Mouse (Mus musculus): ENCODE data around the gene Tmem72.
A peak's percentile ranks its signal among the peaks of the same experiment; 100 is the strongest.

Tmem72 gene

GRCm38 (mm10) chr6:116677321-116677720, 39.4 kb downstream of the Tmem72 start:
- no peak for DNase-seq

- DNase-seq: no peak
Observed at GRCm38 (mm10) chr6:116676355-116676913, 40.3 kb downstream of the Tmem72 start.

GRCm38 (mm10) chr6:116674283-116674886, 42.3 kb downstream of the Tmem72 start:
- no peak for DNase-seq

GRCm38 (mm10) chr6:116673471-116674282, 43.0 kb downstream of the Tmem72 start, which contains the start of gene Rassf4:
Rassf4 (minus strand) TSS chr6:116673952.
- peak; percentile 52 for DNase-seq

GRCm38 (mm10) chr6:116672349-116672748, 44.4 kb downstream of the Tmem72 start:
- DNase-seq: no peak

- no peak for DNase-seq
Observed at GRCm38 (mm10) chr6:116671768-116672167, 44.9 kb downstream of the Tmem72 start.

- no peak for DNase-seq
Observed at GRCm38 (mm10) chr6:116671031-116671430, 45.7 kb downstream of the Tmem72 start.

GRCm38 (mm10) chr6:116670144-116670543, 46.6 kb downstream of the Tmem72 start:
- DNase-seq: no peak

- no peak for DNase-seq
Observed at GRCm38 (mm10) chr6:116668682-116669470, 47.8 kb downstream of the Tmem72 start.

GRCm38 (mm10) chr6:116667382-116667781, 49.3 kb downstream of the Tmem72 start:
- no peak for DNase-seq

GRCm38 (mm10) chr6:116666892-116667291, 49.8 kb downstream of the Tmem72 start:
- no peak for DNase-seq

- no peak for DNase-seq
Observed at GRCm38 (mm10) chr6:116666085-116666750, 50.5 kb downstream of the Tmem72 start.

- DNase-seq: no peak
Observed at GRCm38 (mm10) chr6:116664830-116665229, 51.9 kb downstream of the Tmem72 start.

- DNase-seq: no peak
Observed at GRCm38 (mm10) chr6:116664031-116664430, 52.7 kb downstream of the Tmem72 start.

- no peak for DNase-seq
Observed at GRCm38 (mm10) chr6:116663364-116663763, 53.3 kb downstream of the Tmem72 start.

- peak; percentile 55 for DNase-seq
Observed at GRCm38 (mm10) chr6:116653684-116654454, 62.8 kb downstream of the Tmem72 start.

GRCm38 (mm10) chr6:116653191-116653590, 63.5 kb downstream of the Tmem72 start:
- no peak for DNase-seq

GRCm38 (mm10) chr6:116651437-116652118, 65.1 kb downstream of the Tmem72 start:
- DNase-seq: no peak

- no peak for DNase-seq
Observed at GRCm38 (mm10) chr6:116650406-116650805, 66.3 kb downstream of the Tmem72 start, which contains the start of gene Depp1. Depp1 (plus strand) TSS chr6:116650609.

- DNase-seq: no peak
Observed at GRCm38 (mm10) chr6:116649811-116650210, 66.9 kb downstream of the Tmem72 start.

GRCm38 (mm10) chr6:116647763-116648162, 69.0 kb downstream of the Tmem72 start:
- peak; percentile 26 for DNase-seq
